Mouse (Mus musculus): ENCODE data around the gene Rnf130. TPM values are rescaled to one million over a fixed set of nuclear protein-coding genes. Genes with fewer than 3 reads are reported as not detected.

The Rnf130 gene
- polyA plus RNA-seq, 1 experiment from 2014 or later: 46.5 TPM

DNA sequence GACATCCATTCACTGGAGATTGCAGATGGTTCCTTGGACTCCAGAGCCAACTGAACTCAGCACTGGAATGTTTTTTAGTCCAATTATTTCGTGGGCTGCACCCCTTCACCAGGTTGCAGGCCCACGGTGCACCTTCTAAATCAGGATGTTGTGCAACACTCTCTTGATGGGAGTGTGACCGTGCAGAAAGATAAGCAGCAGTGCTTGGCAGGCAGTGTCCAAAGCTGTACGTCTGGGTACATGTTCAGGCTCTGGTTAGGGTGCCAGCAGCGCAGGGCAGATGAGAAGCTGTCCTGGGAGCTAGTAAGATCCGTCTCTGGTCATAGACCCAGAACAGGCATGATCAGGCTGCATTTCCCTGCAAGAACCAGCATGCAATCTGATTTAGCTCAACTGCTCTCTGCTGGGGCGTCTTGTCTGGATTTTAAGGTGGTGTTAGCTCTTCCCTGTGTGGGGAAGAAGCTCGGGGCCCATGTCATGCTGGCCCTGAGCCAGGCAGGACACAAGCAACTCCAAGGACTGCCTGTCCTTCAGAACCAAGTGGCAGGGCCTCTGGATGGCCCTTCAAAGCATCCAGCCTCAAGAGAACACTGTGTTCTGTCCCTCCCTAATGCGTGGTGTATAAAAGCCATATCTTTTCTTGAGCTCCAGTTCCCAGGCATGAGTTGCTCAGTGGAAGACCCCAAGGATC, 122.3 kb downstream of the Rnf130 start:
- WGBS: 71% methylated on average over 9 of the region's 9 CpGs
- H3K4me2 ChIP-seq (replicated peaks; ENCODE audit: low read depth): no peak overlapping the region
- H3K9ac ChIP-seq (ENCODE audit: low read depth, low read length): no peak overlapping the region
- no peak for TF ChIP-seq CTCF (IDR thresholded peaks at IDR 0.05; ENCODE audit: low read depth)
- no peak for ATAC-seq
- no peaks in the 10 kb centered on the region for H3K9me3 ChIP-seq (ENCODE audit: control insufficient read depth)
- no peak overlapping the region for H3K4me3 ChIP-seq (ENCODE audit: low read depth, low read length)
- no peak overlapping the region; the same call in 1 of the 2 replicates for H3K27ac ChIP-seq (ENCODE audit: low read depth, low read length)
- no peaks in the 10 kb centered on the region for H3K27me3 ChIP-seq (replicated peaks; ENCODE audit: control insufficient read depth, insufficient read depth, low read length)
- H3K4me1 ChIP-seq (replicated peaks; ENCODE audit: control insufficient read depth, insufficient read depth, low read length): no peaks in the 10 kb centered on the region
- H3K36me3 ChIP-seq (ENCODE audit: control insufficient read depth, insufficient read depth): peaks cover 72% of the 10 kb centered on the region

- no peak overlapping the region for H3K4me2 ChIP-seq (replicated peaks; ENCODE audit: low read depth)
- H3K4me3 ChIP-seq (ENCODE audit: low read depth, low read length): no peak overlapping the region
- H3K9ac ChIP-seq (ENCODE audit: low read depth, low read length): no peak overlapping the region; the same call in 1 of the 2 replicates
- no peak for TF ChIP-seq CTCF (IDR thresholded peaks at IDR 0.05; ENCODE audit: low read depth)
- H3K36me3 ChIP-seq (ENCODE audit: control insufficient read depth, insufficient read depth): peaks cover 72% of the 10 kb centered on the region
- no peaks in the 10 kb centered on the region for H3K4me1 ChIP-seq (replicated peaks; ENCODE audit: control insufficient read depth, insufficient read depth, low read length)
- no peaks in the 10 kb centered on the region for H3K9me3 ChIP-seq (ENCODE audit: control insufficient read depth)
- H3K27me3 ChIP-seq (replicated peaks; ENCODE audit: control insufficient read depth, insufficient read depth, low read length): no peaks in the 10 kb centered on the region
- no peak overlapping the region for H3K27ac ChIP-seq (ENCODE audit: low read depth, low read length)
- WGBS: 96% methylated on average over 11 of the region's 11 CpGs
- ATAC-seq: no peak
Observed at GRCm38 (mm10) chr11:50147958-50148476, 122.9 kb downstream of the Rnf130 start.

DNA sequence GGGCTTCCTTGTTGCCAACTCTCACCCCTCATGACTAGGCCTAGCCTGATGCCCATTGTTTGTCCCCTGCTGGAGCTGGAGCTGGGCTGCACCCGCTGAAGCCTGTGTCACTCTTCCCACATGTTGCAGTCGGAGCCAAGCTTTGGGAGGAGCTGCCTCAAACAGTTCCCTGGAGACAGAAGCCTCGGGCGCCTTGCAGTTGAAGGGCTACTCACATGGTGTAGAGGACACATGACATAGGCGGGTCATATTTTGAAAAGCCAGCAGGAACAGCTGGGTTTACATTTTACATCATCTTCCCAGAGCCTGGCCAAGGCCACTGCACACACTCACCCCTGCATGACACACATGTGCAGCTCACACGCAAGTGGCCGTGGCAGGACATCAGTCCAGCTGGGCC, 124.1 kb downstream of the Rnf130 start:
- no peak overlapping the region for H3K4me3 ChIP-seq (ENCODE audit: low read depth, low read length)
- no peak for TF ChIP-seq CTCF (IDR thresholded peaks at IDR 0.05; ENCODE audit: low read depth)
- no peak overlapping the region for H3K4me2 ChIP-seq (replicated peaks; ENCODE audit: low read depth)
- H3K27ac ChIP-seq (ENCODE audit: low read depth, low read length): no peak overlapping the region
- no peaks in the 10 kb centered on the region for H3K27me3 ChIP-seq (replicated peaks; ENCODE audit: control insufficient read depth, insufficient read depth, low read length)
- H3K9ac ChIP-seq (ENCODE audit: low read depth, low read length): no peak overlapping the region
- 78% methylated on average over 7 of the region's 7 CpGs for WGBS
- no peaks in the 10 kb centered on the region for H3K9me3 ChIP-seq (ENCODE audit: control insufficient read depth)
- H3K4me1 ChIP-seq (replicated peaks; ENCODE audit: control insufficient read depth, insufficient read depth, low read length): no peaks in the 10 kb centered on the region
- peaks cover 77% of the 10 kb centered on the region for H3K36me3 ChIP-seq (ENCODE audit: control insufficient read depth, insufficient read depth)
- no peak for ATAC-seq

- H3K27ac ChIP-seq (ENCODE audit: low read depth, low read length): no peak overlapping the region
- no peak overlapping the region for H3K4me2 ChIP-seq (replicated peaks; ENCODE audit: low read depth)
- TF ChIP-seq CTCF (IDR thresholded peaks at IDR 0.05; ENCODE audit: low read depth): no peak
- H3K4me1 ChIP-seq (replicated peaks; ENCODE audit: control insufficient read depth, insufficient read depth, low read length): no peaks in the 10 kb centered on the region
- H3K4me3 ChIP-seq (ENCODE audit: low read depth, low read length): no peak overlapping the region
- no peaks in the 10 kb centered on the region for H3K9me3 ChIP-seq (ENCODE audit: control insufficient read depth)
- peaks cover 81% of the 10 kb centered on the region for H3K36me3 ChIP-seq (ENCODE audit: control insufficient read depth, insufficient read depth)
- ATAC-seq: no peak
- no peak overlapping the region for H3K9ac ChIP-seq (ENCODE audit: low read depth, low read length)
- 80% methylated on average over 9 of the region's 9 CpGs for WGBS
- no peaks in the 10 kb centered on the region for H3K27me3 ChIP-seq (replicated peaks; ENCODE audit: control insufficient read depth, insufficient read depth, low read length)
Observed at GRCm38 (mm10) chr11:50149603-50150150, 124.5 kb downstream of the Rnf130 start.

DNA sequence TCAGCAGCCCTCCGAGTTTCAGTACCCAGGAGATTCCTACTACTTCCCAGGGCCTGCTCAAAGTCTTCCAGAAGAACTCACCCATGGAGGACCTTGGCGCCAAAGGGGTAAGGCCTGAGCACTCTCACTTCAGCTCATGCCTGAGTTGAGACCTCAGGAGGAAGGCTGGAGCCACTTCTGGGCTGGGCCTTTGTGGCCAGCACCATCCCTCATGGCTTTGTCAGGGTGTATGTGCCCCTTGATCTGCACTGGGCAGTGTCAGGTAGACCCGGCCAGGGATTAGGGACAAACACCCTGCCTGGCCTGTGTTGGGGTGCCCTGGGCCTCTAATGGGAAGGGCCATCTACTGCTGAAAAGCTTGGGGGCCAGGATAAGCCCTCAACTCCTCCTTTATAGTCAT, 126.2 kb downstream of the Rnf130 start:
- H3K27me3 ChIP-seq (replicated peaks; ENCODE audit: control insufficient read depth, insufficient read depth, low read length): no peaks in the 10 kb centered on the region
- no peaks in the 10 kb centered on the region for H3K4me1 ChIP-seq (replicated peaks; ENCODE audit: control insufficient read depth, insufficient read depth, low read length)
- no peak overlapping the region for H3K4me2 ChIP-seq (replicated peaks; ENCODE audit: low read depth)
- H3K9me3 ChIP-seq (ENCODE audit: control insufficient read depth): no peaks in the 10 kb centered on the region
- no peak overlapping the region for H3K4me3 ChIP-seq (ENCODE audit: low read depth, low read length)
- no peak for TF ChIP-seq CTCF (IDR thresholded peaks at IDR 0.05; ENCODE audit: low read depth)
- no peak overlapping the region for H3K27ac ChIP-seq (ENCODE audit: low read depth, low read length)
- peaks cover 83% of the 10 kb centered on the region for H3K36me3 ChIP-seq (ENCODE audit: control insufficient read depth, insufficient read depth)
- 87% methylated on average over 3 of the region's 3 CpGs for WGBS
- no peak for ATAC-seq
- no peak overlapping the region for H3K9ac ChIP-seq (ENCODE audit: low read depth, low read length)

DNA sequence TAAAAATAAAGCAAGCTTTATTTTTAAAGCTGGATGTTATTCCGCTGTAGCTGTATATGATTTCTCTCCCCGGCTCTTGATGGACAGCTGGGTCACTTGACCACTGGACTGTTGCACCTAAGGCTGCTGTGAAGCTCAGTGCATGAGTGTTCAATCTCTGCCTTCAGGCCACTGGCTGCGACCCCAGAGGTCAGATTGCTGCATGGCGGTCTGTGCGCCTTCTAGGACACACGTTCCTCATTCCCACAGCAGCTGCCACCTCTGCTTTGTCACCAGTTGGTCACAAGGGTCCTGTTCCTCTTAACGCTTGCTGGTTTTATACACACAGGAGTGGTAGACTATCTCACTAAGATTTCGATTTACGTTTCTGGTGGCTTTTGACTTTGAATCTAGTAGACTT, 129.0 kb downstream of the Rnf130 start:
- Histone ChIP-seq H3K27ac (ENCODE audit: low read depth, low read length) (no peak overlapping the region), H3K4me3 (ENCODE audit: low read depth, low read length) (no peak overlapping the region), H3K4me1 (replicated peaks; ENCODE audit: control insufficient read depth, insufficient read depth, low read length) (no peaks in the 10 kb centered on the region), H3K27me3 (replicated peaks; ENCODE audit: control insufficient read depth, insufficient read depth, low read length) (no peaks in the 10 kb centered on the region), H3K36me3 (ENCODE audit: control insufficient read depth, insufficient read depth) (peaks cover 92% of the 10 kb centered on the region), H3K9ac (ENCODE audit: low read depth, low read length) (no peak overlapping the region), H3K9me3 (ENCODE audit: control insufficient read depth) (no peaks in the 10 kb centered on the region), H3K4me2 (replicated peaks; ENCODE audit: low read depth) (no peak overlapping the region)
- TF ChIP-seq CTCF (IDR thresholded peaks at IDR 0.05; ENCODE audit: low read depth): no peak
- ATAC-seq: no peak
- 78% methylated on average over 9 of the region's 9 CpGs for WGBS

MicroRNAs encoded within 50 kb of the gene (microRNA counts, 519-probe panel; counts per million panel counts)
- microRNA mmu-miR-340-3p (2,426 counts per million, percentile 22 among the panel's probes with 10 or more counts), microRNA mmu-miR-340-5p (4,516 counts per million, percentile 70 among the panel's probes with 10 or more counts)

Small RNA genes within 50 kb of the gene (microRNA-seq; reads per million reads assigned to microRNA genes)
- 175 reads per million, percentile 55 among the genes with 10 or more reads in this experiment for gene Mir340

Other genes with a start within 250 kb of the Rnf130 start
- 1.7 and 2.8 TPM in 2 replicates for gene Gfpt2, start 231.2 kb upstream of the Rnf130 start, polyA plus RNA-seq (2015; fragmentation: Nextera tagmentation; extraction: Ambion mirVana)
- gene Mapk9, start 178.6 kb upstream of the Rnf130 start, polyA plus RNA-seq (2015; fragmentation: Nextera tagmentation; extraction: Ambion mirVana): 21.7 and 22.0 TPM in 2 replicates
- gene Rasgef1c, start 123.5 kb upstream of the Rnf130 start, polyA plus RNA-seq (2015; fragmentation: Nextera tagmentation; extraction: Ambion mirVana): 0.44 and 0.78 TPM in 2 replicates
- 16.7 and 18.0 TPM in 2 replicates for gene Tbc1d9b, start 106.0 kb downstream of the Rnf130 start, polyA plus RNA-seq (2015; fragmentation: Nextera tagmentation; extraction: Ambion mirVana)
- 6.1 and 7.0 TPM in 2 replicates for gene Mrnip, start 149.1 kb downstream of the Rnf130 start, polyA plus RNA-seq (2015; fragmentation: Nextera tagmentation; extraction: Ambion mirVana)
- 197 and 213 TPM in 2 replicates for gene Sqstm1, start 185.5 kb downstream of the Rnf130 start, polyA plus RNA-seq (2015; fragmentation: Nextera tagmentation; extraction: Ambion mirVana)
- gene Mgat4b, start 185.5 kb downstream of the Rnf130 start, polyA plus RNA-seq (2015; fragmentation: Nextera tagmentation; extraction: Ambion mirVana): 33.2 and 35.0 TPM in 2 replicates
- gene Ltc4s, start 213.3 kb downstream of the Rnf130 start, polyA plus RNA-seq (2015; fragmentation: Nextera tagmentation; extraction: Ambion mirVana): 39.5 and 54.4 TPM in 2 replicates